Mouse (Mus musculus): ENCODE measurements around the gene Anp32b. TPM values are rescaled to one million over a fixed set of nuclear protein-coding genes. Genes with fewer than 3 reads are reported as not detected.
A peak's percentile ranks its signal among the peaks of the same experiment; 100 is the strongest.

Gene Anp32b
- total and polyA plus RNA-seq, 3 experiments = 41.1 to 547 TPM; not detected in 1

GRCm38 (mm10) chr4:46448886-46449285 lies 1.8 kb upstream of the Anp32b start:
- Histone ChIP-seq H3K4me3 (ENCODE audit: control insufficient read depth in 1 of 2, insufficient read depth in 1 of 2, low read depth in 2 of 2, low read length in 2 of 2) (no peak overlapping the region), H3K79me2 (ENCODE audit: control insufficient read depth, insufficient read depth, low read length, poor library complexity) (peaks cover 34% of the 10 kb centered on the region), H3K4me1 (ENCODE audit: control insufficient read depth in 1 of 2, insufficient read depth in 2 of 2, low read length in 2 of 2) (peaks cover 11 to 27% of the 10 kb centered on the region in 2 experiments), H3K9ac (ENCODE audit: control insufficient read depth, low read depth, low read length, poor library complexity, severe bottlenecking) (no peak overlapping the region), H3K27me3 (ENCODE audit: control insufficient read depth in 1 of 2, insufficient read depth in 2 of 2, low read length in 2 of 2) (no peaks in the 10 kb centered on the region), H3K27ac (ENCODE audit: control insufficient read depth, low read depth, low read length) (no peak overlapping the region), H3K9me3 (replicated peaks; ENCODE audit: insufficient read depth, low read length) (no peaks in the 10 kb centered on the region), H3K36me3 (ENCODE audit: control insufficient read depth in 1 of 2, insufficient read depth in 2 of 2, low read length in 2 of 2) (peaks cover 0 to 21% of the 10 kb centered on the region in 2 experiments; a peak in 3 of 4 replicates)
- TF ChIP-seq USF1 (IDR thresholded peaks at IDR 0.05; ENCODE audit: low read depth, low read length) (no peak), ZNF384 (IDR thresholded peaks at IDR 0.05; ENCODE audit: low read depth, low read length) (no peak), UBTF (IDR thresholded peaks at IDR 0.05; ENCODE audit: borderline replicate concordance, insufficient read depth, low read depth, low read length) (no peak), ETS1 (IDR thresholded peaks at IDR 0.05; ENCODE audit: low read depth, low read length) (no peak), RCOR1 (IDR thresholded peaks at IDR 0.05; ENCODE audit: low read depth, low read length) (no peak), ELF1 (IDR thresholded peaks at IDR 0.05; ENCODE audit: low read depth, low read length) (no peak), HCFC1 (IDR thresholded peaks at IDR 0.05; ENCODE audit: low read depth, low read length) (no peak), ZMIZ1 (IDR thresholded peaks at IDR 0.05; ENCODE audit: low read depth, low read length) (no peak), BHLHE40 (IDR thresholded peaks at IDR 0.05; ENCODE audit: borderline replicate concordance, low read depth, low read length) (no peak), MAFK (IDR thresholded peaks at IDR 0.05; ENCODE audit: borderline replicate concordance, low read depth, low read length) (no peak), MAX (IDR thresholded peaks at IDR 0.05; ENCODE audit: low read length) (no peak), MYC (IDR thresholded peaks at IDR 0.05; ENCODE audit: low read depth, low read length) (no peak), GABPA (IDR thresholded peaks at IDR 0.05; ENCODE audit: low read depth, low read length) (no peak), E2F4 (IDR thresholded peaks at IDR 0.05; ENCODE audit: borderline replicate concordance, low read depth, low read length) (no peak), CHD2 (IDR thresholded peaks at IDR 0.05; ENCODE audit: low read length) (no peak), TAL1 (IDR thresholded peaks at IDR 0.05; ENCODE audit: low read length) (no peak), MYB (IDR thresholded peaks at IDR 0.05; ENCODE audit: low read depth, low read length) (no peak)
- no peak for DNase-seq (ENCODE audit: low read depth, low spot score)

GRCm38 (mm10) chr4:46450020-46450518 lies 633 bp upstream of the Anp32b start:
- H3K27ac ChIP-seq (ENCODE audit: control insufficient read depth, low read depth, low read length) = peak overlapping the region; percentile 94
- H3K27me3 ChIP-seq (ENCODE audit: control insufficient read depth in 1 of 2, insufficient read depth in 2 of 2, low read length in 2 of 2) = no peaks in the 10 kb centered on the region
- peak overlapping the region; percentile 47 to 85 for H3K4me3 ChIP-seq (ENCODE audit: control insufficient read depth in 1 of 2, insufficient read depth in 1 of 2, low read depth in 2 of 2, low read length in 2 of 2)
- peaks cover 0 to 32% of the 10 kb centered on the region in 2 experiments for H3K36me3 ChIP-seq (ENCODE audit: control insufficient read depth in 1 of 2, insufficient read depth in 2 of 2, low read length in 2 of 2)
- TF ChIP-seq USF1 (IDR thresholded peaks at IDR 0.05; ENCODE audit: low read depth, low read length) (no peak; the same call in 1 of the 2 replicates), E2F4 (IDR thresholded peaks at IDR 0.05; ENCODE audit: borderline replicate concordance, low read depth, low read length) (no peak), JUND (IDR thresholded peaks at IDR 0.05; ENCODE audit: low read depth, low read length) (0 out of 2 replicates have a peak, but pooled peaks have one; percentile 30), RCOR1 (IDR thresholded peaks at IDR 0.05; ENCODE audit: low read depth, low read length) (peak; percentile 13; the same call in 1 of the 2 replicates), MXI1 (IDR thresholded peaks at IDR 0.05; ENCODE audit: low read depth, low read length) (peak; percentile 59; the same call in 1 of the 2 replicates), ZMIZ1 (IDR thresholded peaks at IDR 0.05; ENCODE audit: low read depth, low read length) (0 out of 2 replicates have a peak, but pooled peaks have one; percentile 36), CTCF (IDR thresholded peaks at IDR 0.05 in 2 of 3, conservative IDR thresholded peaks at IDR 0.05 in 1 of 3; ENCODE audit: control insufficient read depth in 1 of 3, insufficient read depth in 1 of 3, low read depth in 2 of 3, low read length in 3 of 3, poor library complexity in 1 of 3, severe bottlenecking in 1 of 3) (no peak), CHD1 (IDR thresholded peaks at IDR 0.05; ENCODE audit: low read depth, low read length) (peak; percentile 95), MAZ (IDR thresholded peaks at IDR 0.05; ENCODE audit: low read depth, low read length) (0 out of 2 replicates have a peak, but pooled peaks have one; percentile 30), ZKSCAN1 (IDR thresholded peaks at IDR 0.05; ENCODE audit: low read depth, low read length) (no peak), ZC3H11A (IDR thresholded peaks at IDR 0.05; ENCODE audit: low read depth, low read length) (no peak), MAX (IDR thresholded peaks at IDR 0.05; ENCODE audit: low read length) (peak; percentile 51; the same call in 1 of the 2 replicates), SIN3A (IDR thresholded peaks at IDR 0.05; ENCODE audit: low read length) (peak; percentile 45; the same call in 1 of the 2 replicates), MAFK (IDR thresholded peaks at IDR 0.05; ENCODE audit: borderline replicate concordance, low read depth, low read length) (no peak), POLR2AphosphoS5 (IDR thresholded peaks at IDR 0.05; ENCODE audit: borderline replicate concordance, low read depth, low read length) (no peak), POLR2A (IDR thresholded peaks at IDR 0.05; ENCODE audit: control insufficient read depth in 1 of 2, insufficient read depth in 1 of 2, low read depth in 1 of 2, low read length in 2 of 2, poor library complexity in 1 of 2) (no peak), MYC (IDR thresholded peaks at IDR 0.05; ENCODE audit: low read depth, low read length) (peak; percentile 65; the same call in 1 of the 2 replicates)
- H3K9ac ChIP-seq (ENCODE audit: control insufficient read depth, low read depth, low read length, poor library complexity, severe bottlenecking) = peak overlapping the region; percentile 98
- peak; percentile 61 for DNase-seq (ENCODE audit: low read depth, low spot score)
- peaks cover 23 to 33% of the 10 kb centered on the region in 2 experiments for H3K4me1 ChIP-seq (ENCODE audit: control insufficient read depth in 1 of 2, insufficient read depth in 2 of 2, low read length in 2 of 2)
- peaks cover 45% of the 10 kb centered on the region for H3K79me2 ChIP-seq (ENCODE audit: control insufficient read depth, insufficient read depth, low read length, poor library complexity)
- H3K9me3 ChIP-seq (replicated peaks; ENCODE audit: insufficient read depth, low read length) = no peaks in the 10 kb centered on the region
